Mouse (Mus musculus): ENCODE measurements at regions not wholly inside any gene's neighbourhood (a gene's known extent, or its start where the extent isn't known, plus 50 kb on each side); places are given as distances from the start of the nearest gene placed in this dataset.

- no peak for ATAC-seq (replicated peaks in 1 of 2; ENCODE audit: insufficient read depth in 1 of 2, low FRiP score in 2 of 2, low TSS enrichment in 1 of 2, low read depth in 1 of 2, poor library complexity in 2 of 2, severe bottlenecking in 2 of 2)
Observed at GRCm38 (mm10) chr2:75510223-75510622, 148.8 kb upstream of the Hnrnpa3 start.

- ATAC-seq (replicated peaks in 1 of 2; ENCODE audit: insufficient read depth in 1 of 2, low FRiP score in 2 of 2, low TSS enrichment in 1 of 2, low read depth in 1 of 2, poor library complexity in 2 of 2, severe bottlenecking in 2 of 2) = no peak
Observed at GRCm38 (mm10) chr2:75512422-75513170, 146.5 kb upstream of the Hnrnpa3 start.

GRCm38 (mm10) chr2:75514171-75514570 is 144.9 kb upstream of the Hnrnpa3 start:
- ATAC-seq (replicated peaks in 1 of 2; ENCODE audit: insufficient read depth in 1 of 2, low FRiP score in 2 of 2, low TSS enrichment in 1 of 2, low read depth in 1 of 2, poor library complexity in 2 of 2, severe bottlenecking in 2 of 2) = no peak

- no peak for ATAC-seq (replicated peaks in 1 of 2; ENCODE audit: insufficient read depth in 1 of 2, low FRiP score in 2 of 2, low TSS enrichment in 1 of 2, low read depth in 1 of 2, poor library complexity in 2 of 2, severe bottlenecking in 2 of 2)
Observed at GRCm38 (mm10) chr2:75516223-75516622, 142.8 kb upstream of the Hnrnpa3 start.

GRCm38 (mm10) chr2:75517096-75517495 is 142.0 kb upstream of the Hnrnpa3 start:
- ATAC-seq (replicated peaks in 1 of 2; ENCODE audit: insufficient read depth in 1 of 2, low FRiP score in 2 of 2, low TSS enrichment in 1 of 2, low read depth in 1 of 2, poor library complexity in 2 of 2, severe bottlenecking in 2 of 2) = no peak

- no peak for ATAC-seq (replicated peaks in 1 of 2; ENCODE audit: insufficient read depth in 1 of 2, low FRiP score in 2 of 2, low TSS enrichment in 1 of 2, low read depth in 1 of 2, poor library complexity in 2 of 2, severe bottlenecking in 2 of 2)
Observed at GRCm38 (mm10) chr2:75518607-75519006, 140.5 kb upstream of the Hnrnpa3 start.

- no peak for ATAC-seq (replicated peaks in 1 of 2; ENCODE audit: insufficient read depth in 1 of 2, low FRiP score in 2 of 2, low TSS enrichment in 1 of 2, low read depth in 1 of 2, poor library complexity in 2 of 2, severe bottlenecking in 2 of 2)
Observed at GRCm38 (mm10) chr2:75525562-75525961, 133.5 kb upstream of the Hnrnpa3 start.

GRCm38 (mm10) chr2:75528706-75529105 is 130.4 kb upstream of the Hnrnpa3 start:
- no peak for ATAC-seq (replicated peaks in 1 of 2; ENCODE audit: insufficient read depth in 1 of 2, low FRiP score in 2 of 2, low TSS enrichment in 1 of 2, low read depth in 1 of 2, poor library complexity in 2 of 2, severe bottlenecking in 2 of 2)

GRCm38 (mm10) chr2:75538114-75538513 is 120.9 kb upstream of the Hnrnpa3 start:
- no peak for ATAC-seq (replicated peaks in 1 of 2; ENCODE audit: insufficient read depth in 1 of 2, low FRiP score in 2 of 2, low TSS enrichment in 1 of 2, low read depth in 1 of 2, poor library complexity in 2 of 2, severe bottlenecking in 2 of 2)

GRCm38 (mm10) chr2:75539726-75540125 is 119.3 kb upstream of the Hnrnpa3 start:
- no peak for ATAC-seq (replicated peaks in 1 of 2; ENCODE audit: insufficient read depth in 1 of 2, low FRiP score in 2 of 2, low TSS enrichment in 1 of 2, low read depth in 1 of 2, poor library complexity in 2 of 2, severe bottlenecking in 2 of 2)

- ATAC-seq (replicated peaks in 1 of 2; ENCODE audit: insufficient read depth in 1 of 2, low FRiP score in 2 of 2, low TSS enrichment in 1 of 2, low read depth in 1 of 2, poor library complexity in 2 of 2, severe bottlenecking in 2 of 2) = no peak
Observed at GRCm38 (mm10) chr2:75542331-75542730, 116.7 kb upstream of the Hnrnpa3 start.

- ATAC-seq (replicated peaks in 1 of 2; ENCODE audit: insufficient read depth in 1 of 2, low FRiP score in 2 of 2, low TSS enrichment in 1 of 2, low read depth in 1 of 2, poor library complexity in 2 of 2, severe bottlenecking in 2 of 2) = no peak
Observed at GRCm38 (mm10) chr2:75542781-75543180, 116.3 kb upstream of the Hnrnpa3 start.

- no peak for ATAC-seq (replicated peaks in 1 of 2; ENCODE audit: insufficient read depth in 1 of 2, low FRiP score in 2 of 2, low TSS enrichment in 1 of 2, low read depth in 1 of 2, poor library complexity in 2 of 2, severe bottlenecking in 2 of 2)
Observed at GRCm38 (mm10) chr2:75545971-75546370, 113.1 kb upstream of the Hnrnpa3 start.

GRCm38 (mm10) chr2:75555676-75556075 is 103.4 kb upstream of the Hnrnpa3 start:
- ATAC-seq (replicated peaks in 1 of 2; ENCODE audit: insufficient read depth in 1 of 2, low FRiP score in 2 of 2, low TSS enrichment in 1 of 2, low read depth in 1 of 2, poor library complexity in 2 of 2, severe bottlenecking in 2 of 2) = no peak

GRCm38 (mm10) chr2:75556744-75557143 is 102.3 kb upstream of the Hnrnpa3 start:
- ATAC-seq (replicated peaks in 1 of 2; ENCODE audit: insufficient read depth in 1 of 2, low FRiP score in 2 of 2, low TSS enrichment in 1 of 2, low read depth in 1 of 2, poor library complexity in 2 of 2, severe bottlenecking in 2 of 2) = no peak

GRCm38 (mm10) chr2:75557392-75557791 is 101.7 kb upstream of the Hnrnpa3 start:
- ATAC-seq (replicated peaks in 1 of 2; ENCODE audit: insufficient read depth in 1 of 2, low FRiP score in 2 of 2, low TSS enrichment in 1 of 2, low read depth in 1 of 2, poor library complexity in 2 of 2, severe bottlenecking in 2 of 2) = no peak

GRCm38 (mm10) chr2:75559920-75560319 is 99.1 kb upstream of the Hnrnpa3 start:
- no peak for ATAC-seq (replicated peaks in 1 of 2; ENCODE audit: insufficient read depth in 1 of 2, low FRiP score in 2 of 2, low TSS enrichment in 1 of 2, low read depth in 1 of 2, poor library complexity in 2 of 2, severe bottlenecking in 2 of 2)

GRCm38 (mm10) chr2:75563253-75563913 is 95.7 kb upstream of the Hnrnpa3 start:
- ATAC-seq (replicated peaks in 1 of 2; ENCODE audit: insufficient read depth in 1 of 2, low FRiP score in 2 of 2, low TSS enrichment in 1 of 2, low read depth in 1 of 2, poor library complexity in 2 of 2, severe bottlenecking in 2 of 2) = peak; percentile 97 to 99

- ATAC-seq (replicated peaks in 1 of 2; ENCODE audit: insufficient read depth in 1 of 2, low FRiP score in 2 of 2, low TSS enrichment in 1 of 2, low read depth in 1 of 2, poor library complexity in 2 of 2, severe bottlenecking in 2 of 2) = no peak
Observed at GRCm38 (mm10) chr2:75564809-75565208, 94.3 kb upstream of the Hnrnpa3 start.

Measured in hematopoietic stem cell, adult 5-6 weeks (primary cell).